Mouse (Mus musculus): ENCODE measurements around the gene Ybx3.

DNA sequence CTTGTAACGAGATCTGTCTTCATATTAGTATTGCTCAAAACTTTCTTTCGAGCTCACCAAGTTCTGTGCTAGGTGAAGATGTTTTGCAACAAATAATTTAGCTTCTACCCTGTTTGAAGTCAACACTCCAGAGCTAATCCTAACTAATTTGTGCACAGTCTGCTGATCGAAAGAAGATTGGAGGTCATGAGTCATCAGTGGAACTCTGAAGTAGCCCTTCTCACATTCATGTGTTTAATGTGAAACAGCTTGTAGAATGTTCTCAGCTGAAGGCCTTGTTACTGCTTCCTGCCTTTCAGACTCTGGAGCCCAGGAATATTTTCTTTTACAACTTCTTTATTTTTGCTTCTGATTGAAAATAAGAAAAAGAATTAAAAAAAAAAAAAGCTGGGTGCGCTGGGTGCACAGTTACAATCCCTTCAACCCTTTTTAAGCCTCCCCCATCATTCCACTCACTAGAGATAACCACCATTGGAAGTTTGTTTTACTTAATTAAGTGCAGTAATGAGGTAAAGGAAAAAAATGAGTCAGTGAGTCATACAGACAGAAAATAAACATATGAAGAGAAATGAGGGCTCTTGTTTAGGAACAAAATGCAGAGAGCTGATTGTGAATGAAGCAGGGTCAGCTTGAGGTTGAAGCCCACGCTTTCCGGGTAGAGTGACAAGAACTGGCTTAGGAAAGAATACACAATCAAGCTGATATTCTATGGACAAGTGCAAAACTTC lies 23.0 kb upstream of the Ybx3 start:
- TF ChIP-seq CTCF (conservative IDR thresholded peaks at IDR 0.05; ENCODE audit: low read length) (no peak), POU5F1 (IDR thresholded peaks at IDR 0.05; ENCODE audit: borderline replicate concordance, low read length) (no peak)

Data from E14TG2a.4 (cell line).